Mouse (Mus musculus): Measurements from ENCODE around the gene Tent5a.

Tent5a gene

DNA sequence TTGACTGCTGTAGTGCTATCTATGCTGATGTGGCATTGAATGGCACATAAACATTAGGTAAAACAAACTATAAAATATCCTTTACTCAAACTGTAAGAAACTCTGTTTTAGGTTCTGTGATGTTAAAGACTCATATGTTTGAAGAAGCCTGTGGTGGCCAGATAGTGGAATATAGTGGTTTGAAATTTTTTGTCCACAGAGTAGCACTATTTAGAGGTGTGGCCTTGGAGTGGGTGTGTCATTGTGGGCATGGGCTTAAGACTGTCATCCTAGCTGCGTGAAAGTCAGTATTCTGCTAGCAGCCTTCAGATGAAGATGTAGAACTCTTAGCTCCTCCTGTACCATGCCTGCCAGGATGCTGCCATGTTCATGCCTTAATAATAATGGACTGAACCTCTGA lies 11.0 kb downstream of the Tent5a start:
- DNase-seq (ENCODE audit: extremely low spot score) = no peak

DNA sequence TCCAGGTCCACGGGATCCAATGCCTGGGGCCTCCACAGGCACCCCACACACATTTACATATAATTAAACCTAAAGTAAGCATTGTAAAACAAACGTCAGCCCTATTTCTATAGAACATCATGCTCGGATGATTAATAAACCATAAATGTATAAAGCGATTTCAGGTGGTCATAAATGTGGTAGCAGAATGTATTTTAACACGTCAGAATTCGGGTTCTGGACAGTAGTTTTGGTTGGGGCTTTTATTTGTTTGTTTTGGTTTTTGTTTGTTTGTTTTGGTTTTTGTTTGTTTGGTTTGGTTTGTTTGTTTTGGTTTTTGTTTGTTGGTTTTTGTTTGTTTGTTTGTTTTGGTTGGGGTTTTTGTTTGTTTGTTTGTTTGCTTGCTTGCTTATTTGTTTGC lies 14.7 kb downstream of the Tent5a start, which contains the start of gene Gm11114:
Gene Gm11114, plus strand, starts transcription at position 301 of the 400 bp plus-strand sequence.
- no peak for DNase-seq (ENCODE audit: extremely low spot score)

DNA sequence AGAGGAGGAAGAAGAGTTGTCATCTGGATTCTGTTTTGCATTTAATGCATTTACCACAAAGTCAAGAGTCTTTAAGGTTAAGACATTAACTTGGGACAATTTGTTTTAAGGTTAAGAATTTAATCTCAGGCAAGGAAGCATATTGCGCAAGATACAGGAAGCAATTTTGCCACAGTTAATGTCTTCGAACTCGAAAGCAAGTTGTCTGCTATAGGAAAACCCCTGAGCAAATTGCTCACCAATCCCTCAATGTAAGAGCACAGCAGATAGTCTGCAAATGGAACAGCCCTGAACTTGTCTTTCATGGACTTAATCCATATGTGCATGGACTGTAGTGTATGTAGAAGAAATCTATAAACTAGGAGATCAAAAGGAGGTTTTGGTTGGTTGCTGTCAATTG lies 23.8 kb downstream of the Tent5a start:
- DNase-seq (ENCODE audit: extremely low spot score) = no peak

DNA sequence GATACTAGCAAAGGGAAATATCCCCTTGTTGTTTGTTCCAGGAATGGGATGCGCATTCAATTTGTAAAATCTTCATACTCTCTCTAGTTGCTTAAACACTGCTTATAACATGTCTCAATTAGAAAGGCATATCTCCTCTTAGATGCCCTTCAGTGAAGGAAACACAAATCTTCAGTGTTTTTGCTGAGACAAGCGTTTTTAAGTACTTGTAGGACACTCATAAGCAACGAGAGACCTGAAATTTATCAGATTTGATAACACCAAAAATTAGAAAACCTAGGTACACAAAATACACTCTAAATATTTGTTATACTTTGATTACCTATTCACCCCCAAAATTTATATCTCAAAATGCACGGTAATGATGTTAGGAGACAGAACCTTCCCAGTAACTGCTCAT lies 24.3 kb downstream of the Tent5a start:
- no peak for DNase-seq (ENCODE audit: extremely low spot score)

DNA sequence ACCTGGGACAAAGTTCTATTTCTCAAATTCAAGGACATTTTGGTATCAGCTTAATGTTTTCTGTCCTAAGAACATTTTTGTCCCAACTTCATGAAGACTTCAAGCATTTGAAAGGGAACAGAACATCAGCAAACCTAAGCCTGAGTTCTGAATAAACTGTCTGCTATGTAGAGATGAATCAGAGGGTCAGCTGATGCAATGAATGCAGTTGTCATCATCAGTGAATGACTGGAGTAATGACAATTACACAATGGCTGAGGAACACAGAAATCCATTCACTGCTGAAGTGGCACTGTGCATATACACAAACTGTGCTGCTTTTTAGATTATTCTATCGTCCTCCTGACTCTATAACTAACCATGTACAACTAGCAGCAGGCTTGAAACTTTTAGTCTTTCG lies 53.0 kb downstream of the Tent5a start:
- DNase-seq (ENCODE audit: extremely low spot score) = no peak
